Mouse (Mus musculus) ZHBTc4 (cell line): ENCODE measurements at regions not wholly inside any gene's neighbourhood (a gene's known extent, or its start where the extent isn't known, plus 50 kb on each side); places are given as distances from the start of the nearest gene placed in this dataset.

Experiments used
- DNase-seq: peaks from one replicate; pipeline ENCODE4 v3.0.0-alpha.2; 2011; ENCODE audit warnings: low read depth, low spot score

- DNase-seq, result no peak
These were observed 882.9 kb upstream of the Lrrn3 start for GRCm38 (mm10) chr12:42369029-42369577.

GRCm38 (mm10) chr12:42338996-42339680 lies 852.9 kb upstream of the Lrrn3 start:
- DNase-seq, result no peak

DNA sequence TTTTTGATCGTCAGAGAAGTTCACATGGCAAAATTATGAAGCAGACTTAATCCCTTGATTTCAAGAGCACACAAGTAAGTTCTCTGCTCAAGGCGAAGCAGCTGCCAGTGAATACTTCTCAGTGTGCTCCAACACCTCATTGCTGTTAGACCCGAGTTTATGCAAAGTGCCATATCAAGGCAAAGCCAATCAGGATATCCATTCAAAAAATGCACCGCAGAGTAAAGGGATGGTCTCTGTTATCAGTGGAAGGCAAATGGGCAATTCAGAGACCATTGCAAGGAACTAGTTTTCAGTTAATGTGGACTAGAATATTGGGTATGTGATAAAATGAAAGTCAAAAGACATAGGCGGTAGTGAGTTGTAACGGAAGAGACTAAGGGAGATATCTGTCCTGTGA lies 820.2 kb upstream of the Lrrn3 start:
- no peak for DNase-seq

DNA sequence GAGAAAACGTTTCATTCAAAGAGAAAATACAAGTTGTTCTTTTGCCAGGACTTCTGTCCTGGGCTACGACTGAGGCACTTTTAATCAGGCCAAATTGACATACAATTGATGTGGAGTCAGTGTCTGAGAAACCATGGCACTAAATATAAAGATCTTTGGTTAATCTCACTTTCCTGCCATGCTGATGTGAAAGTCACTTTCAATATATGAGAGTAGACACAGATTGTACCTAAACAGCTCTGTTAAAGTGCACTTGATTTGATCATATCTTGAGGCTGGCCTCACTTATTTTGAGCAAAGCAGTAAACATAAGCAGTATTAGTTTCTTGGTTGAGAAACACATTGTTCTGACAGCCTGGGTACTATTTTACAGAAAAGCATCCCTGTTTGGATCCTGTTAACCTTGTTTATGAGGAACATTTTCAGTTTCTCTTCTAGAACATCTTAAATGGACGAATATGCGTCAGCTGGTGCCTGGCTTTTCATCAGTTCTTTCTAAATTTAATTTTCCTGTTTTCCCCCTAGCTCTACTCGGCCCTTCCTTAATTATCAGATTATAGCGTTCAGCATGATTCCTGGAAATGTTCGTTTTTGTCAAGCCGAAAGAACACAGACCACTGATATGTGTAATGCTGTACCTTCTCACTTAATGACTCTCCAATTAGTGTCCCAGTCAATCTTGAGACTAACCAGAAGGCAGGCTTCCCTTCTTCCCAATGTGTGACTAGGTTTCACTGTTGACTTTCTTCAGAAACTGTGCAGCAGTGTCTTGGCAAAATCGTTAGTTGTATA lies 791.2 kb upstream of the Lrrn3 start:
- DNase-seq, result no peak

GRCm38 (mm10) chr12:42250410-42250809 lies 764.2 kb upstream of the Lrrn3 start:
- no peak for DNase-seq

DNA sequence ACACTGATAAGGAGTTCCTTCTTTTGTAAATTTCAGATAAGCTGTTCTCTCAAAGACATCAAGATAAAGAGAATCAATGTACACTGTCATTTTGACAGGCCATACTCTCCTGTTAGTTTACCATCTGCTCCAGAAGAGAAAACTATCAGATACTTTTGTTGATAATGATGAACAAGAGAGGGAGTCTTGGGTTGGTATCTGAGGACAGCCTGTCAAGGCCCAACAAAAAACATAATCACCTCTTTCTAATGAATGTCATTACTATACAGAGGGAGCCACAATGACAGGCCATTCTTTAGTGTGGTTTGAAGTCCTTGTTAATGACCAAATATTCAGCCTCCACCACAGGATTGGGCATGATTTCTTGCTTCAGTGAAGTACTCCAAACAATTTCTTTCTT lies 743.0 kb upstream of the Lrrn3 start:
- DNase-seq, result no peak

DNA sequence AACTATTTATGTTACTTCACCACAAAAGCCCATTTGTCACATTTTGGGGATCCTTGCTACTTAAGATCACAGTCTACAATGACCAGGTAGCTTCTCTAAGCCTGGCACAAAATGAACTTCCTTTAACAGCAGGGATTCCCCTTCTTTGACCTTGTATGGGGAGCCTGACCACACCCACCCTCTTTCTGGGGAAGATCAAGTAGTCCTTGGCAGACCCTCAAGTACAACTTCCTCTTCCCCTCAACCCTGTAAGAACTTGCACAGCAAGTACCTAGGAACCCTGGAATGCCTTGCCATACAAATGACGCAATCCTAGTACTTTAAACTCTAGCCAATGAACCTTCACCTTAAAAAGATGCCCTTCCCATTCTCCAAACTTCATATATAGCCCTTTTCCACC lies 695.4 kb upstream of the Lrrn3 start:
- DNase-seq, result peak; percentile 9

DNA sequence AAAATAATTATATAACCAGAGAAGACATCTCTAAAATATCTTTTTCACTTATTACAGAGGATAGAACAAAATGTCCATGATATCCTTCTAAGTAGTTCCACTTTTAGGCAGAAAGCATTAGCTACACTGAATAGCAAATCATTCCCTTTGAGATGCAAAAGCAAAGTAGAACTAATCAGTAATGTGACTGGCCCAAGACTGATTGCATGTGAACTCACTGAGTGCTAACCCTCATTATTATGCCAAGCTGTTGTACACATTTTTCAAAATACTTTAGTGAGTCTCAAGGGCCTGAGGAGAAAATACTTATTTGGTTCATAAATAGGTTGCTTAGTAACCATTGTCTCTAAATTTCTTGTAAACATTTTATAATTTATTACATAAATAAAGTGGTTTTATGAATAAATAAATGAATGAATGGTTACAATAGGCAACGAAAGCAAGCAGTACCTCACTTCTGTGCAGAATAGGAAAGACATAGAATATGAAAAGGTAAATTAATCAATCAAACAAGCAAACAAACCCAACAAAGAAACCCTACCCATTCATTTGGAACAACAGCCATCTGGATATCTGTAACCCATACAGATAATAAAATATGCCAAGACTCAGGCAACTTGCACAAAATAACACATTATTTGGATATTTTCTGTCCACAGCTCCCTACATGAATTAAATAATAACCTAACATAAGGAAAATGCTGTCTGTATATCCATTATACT lies 693.9 kb upstream of the Lrrn3 start:
- no peak for DNase-seq

GRCm38 (mm10) chr12:42147971-42148370 lies 661.7 kb upstream of the Lrrn3 start:
- DNase-seq, result no peak

DNA sequence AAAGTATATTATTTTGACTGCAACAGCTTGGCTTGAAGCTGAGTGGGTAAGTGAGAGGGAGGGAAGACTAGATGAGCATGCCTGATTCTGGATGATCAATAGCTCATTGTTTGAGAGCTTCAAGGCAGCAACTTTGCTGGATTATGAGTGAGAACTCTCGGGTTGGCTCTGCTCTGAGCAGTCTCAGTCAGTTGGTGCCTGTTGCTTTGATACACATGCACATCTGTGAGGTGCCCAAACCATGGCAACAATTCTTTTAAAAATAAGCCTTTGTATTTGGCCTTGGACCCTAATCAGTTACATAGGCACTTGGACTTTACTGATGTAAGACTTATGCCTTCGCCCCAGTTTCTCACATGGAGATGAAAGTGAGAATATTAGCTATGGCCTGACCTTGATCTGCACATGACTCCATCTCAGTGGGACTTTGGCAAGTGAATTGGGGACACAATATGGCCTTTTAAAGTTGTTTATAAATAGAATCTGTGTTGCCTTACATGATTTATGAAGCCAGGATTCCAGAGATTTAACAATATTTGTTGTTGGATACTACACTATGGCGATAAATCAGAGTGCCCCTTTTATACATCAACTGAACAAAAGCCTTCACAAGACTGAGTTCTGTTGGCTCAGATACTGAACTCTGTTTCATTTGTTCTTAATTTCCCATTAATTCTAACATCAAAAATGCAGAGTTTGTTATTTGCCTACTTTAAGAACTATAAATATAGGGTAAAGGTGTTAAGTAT lies 652.6 kb upstream of the Lrrn3 start:
- no peak for DNase-seq

- DNase-seq, result no peak
These were observed 651.9 kb upstream of the Lrrn3 start for GRCm38 (mm10) chr12:42138177-42138576.

GRCm38 (mm10) chr12:42137764-42138163 lies 651.5 kb upstream of the Lrrn3 start:
- DNase-seq, result no peak

DNA sequence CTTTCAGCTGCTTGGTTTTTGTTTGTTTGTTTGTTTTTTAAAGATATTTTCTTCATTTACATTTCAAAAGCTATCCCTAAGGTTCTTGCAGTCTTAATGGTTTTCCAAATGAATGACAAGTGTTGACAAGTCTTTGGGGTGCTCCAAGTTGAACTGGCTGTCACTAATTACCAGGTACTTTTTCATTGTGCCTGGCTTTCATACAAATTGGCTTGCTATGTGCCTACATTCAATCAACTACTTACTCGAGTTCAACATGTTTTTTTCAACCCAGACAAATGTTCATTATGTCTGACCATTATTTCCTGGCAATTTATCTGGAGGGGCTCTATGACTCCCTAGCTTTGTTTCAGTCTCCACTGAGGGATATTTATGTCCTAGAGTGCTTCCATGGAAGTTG lies 614.0 kb upstream of the Lrrn3 start:
- DNase-seq, result no peak

- DNase-seq, result no peak
These were observed 584.2 kb upstream of the Lrrn3 start for GRCm38 (mm10) chr12:42070401-42070800.

GRCm38 (mm10) chr12:42063745-42064144 lies 577.5 kb upstream of the Lrrn3 start:
- DNase-seq, result no peak

- no peak for DNase-seq
These were observed 562.8 kb upstream of the Lrrn3 start for GRCm38 (mm10) chr12:42049056-42049455.

- DNase-seq, result peak; percentile 30
These were observed 541.6 kb upstream of the Lrrn3 start for GRCm38 (mm10) chr12:42027874-42028273.

GRCm38 (mm10) chr12:42017506-42017905 lies 531.3 kb upstream of the Lrrn3 start:
- DNase-seq, result peak; percentile 53

DNA sequence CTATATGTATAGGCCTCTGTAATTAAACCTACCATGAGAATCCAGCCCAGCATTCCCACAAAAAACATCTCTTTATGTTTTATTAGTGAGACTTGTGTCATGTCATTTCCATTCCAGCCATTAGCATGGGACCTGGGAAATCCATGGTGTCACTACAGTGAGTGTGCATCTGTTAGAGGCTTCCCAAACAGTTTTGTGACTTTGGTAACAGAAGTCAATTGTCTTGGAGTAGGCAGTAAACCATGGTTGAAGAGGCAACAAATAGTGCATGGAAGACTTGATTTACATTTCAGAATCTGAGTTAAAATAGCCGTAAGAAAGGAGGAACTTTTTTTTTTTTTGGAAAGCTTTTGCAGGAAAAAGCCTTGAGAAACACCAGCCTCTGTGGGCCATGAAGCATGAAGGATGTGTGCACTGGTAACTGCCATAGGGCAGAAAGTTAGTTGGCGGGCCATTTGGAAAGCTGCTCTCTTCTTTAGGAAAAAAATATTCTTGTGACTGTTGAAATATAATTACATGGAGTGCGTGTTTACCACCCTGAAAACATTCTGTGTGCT lies 522.7 kb upstream of the Lrrn3 start:
- no peak for DNase-seq

DNA sequence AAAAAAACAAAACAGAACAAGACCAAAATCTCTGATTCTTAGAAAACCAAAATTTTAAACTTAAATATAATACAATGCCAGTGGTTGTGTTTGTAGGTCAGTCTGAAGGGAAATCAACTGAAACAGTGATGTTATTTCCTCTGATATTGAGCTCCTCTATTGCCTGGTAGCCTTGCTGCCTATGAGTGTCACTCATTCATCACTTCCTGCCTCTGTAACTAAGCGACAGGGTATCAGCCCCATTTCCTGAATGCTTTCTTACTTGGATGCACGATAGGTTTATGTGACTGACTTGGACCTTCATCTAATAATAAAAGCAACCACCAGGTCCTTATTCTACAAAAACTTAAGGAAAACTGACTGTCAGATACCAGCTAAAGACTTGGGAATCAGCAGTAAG lies 520.7 kb upstream of the Lrrn3 start:
- DNase-seq, result no peak
